In genomic region chr8:94473431-94473830, GRCm38 (mm10) we compare ENCODE assay signal across 25 mouse cellular contexts.
"Had no signal": no experiment of that assay in that cellular context is flagged by ENCODE, and none has a peak within 500 bp of the region (broad histone marks: within the 10 kb centered on the region; RNA-seq: fewer than 3 reads in every experiment).

No protein-coding gene starts in this region.

- DNase-seq: cerebellum, adult 2 months; cerebellum, adult 8-10 months; cerebellum, adult 9-10 months; cerebellum, adult 9-11 months; cerebellum, postnatal 14 days; cerebellum, postnatal 25 days; cerebellum, postnatal 36 days; embryo, embryonic 11 days; forebrain, postnatal 0 days; gastrocnemius, adult 2 months; gastrocnemius, postnatal 10 days; gastrocnemius, postnatal 14 days; gastrocnemius, postnatal 25 days; gastrocnemius, postnatal 36 days; heart, adult 18-20 months; heart, adult 2 months had no signal

- H3K27ac ChIP-seq: embryonic facial prominence, embryonic 12.5 days; embryonic facial prominence, embryonic 13.5 days; forebrain, embryonic 10.5 days; forebrain, embryonic 12.5 days; forebrain, embryonic 13.5 days; forebrain, embryonic 15.5 days; gastrocnemius, adult 2 months; heart, adult 2 months had no signal

- H3K4me3 ChIP-seq: embryonic facial prominence, embryonic 12.5 days; embryonic facial prominence, embryonic 13.5 days; erythroblast, embryonic 14.5 days; forebrain, embryonic 10.5 days; forebrain, embryonic 12.5 days; forebrain, embryonic 13.5 days; forebrain, embryonic 15.5 days; gastrocnemius, adult 2 months; heart, adult 2 months had no signal

- H3K4me1 ChIP-seq: embryonic facial prominence, embryonic 12.5 days; embryonic facial prominence, embryonic 13.5 days; forebrain, embryonic 10.5 days; forebrain, embryonic 12.5 days; forebrain, embryonic 13.5 days; forebrain, embryonic 15.5 days had no signal

- H3K9me3 ChIP-seq: embryonic facial prominence, embryonic 12.5 days; embryonic facial prominence, embryonic 13.5 days; forebrain, embryonic 10.5 days; forebrain, embryonic 12.5 days; forebrain, embryonic 13.5 days; forebrain, embryonic 15.5 days had no signal

- H3K27me3 ChIP-seq: embryonic facial prominence, embryonic 12.5 days; forebrain, embryonic 13.5 days; forebrain, embryonic 15.5 days had no signal

- H3K9ac ChIP-seq: embryonic facial prominence, embryonic 12.5 days; embryonic facial prominence, embryonic 13.5 days; forebrain, embryonic 12.5 days; forebrain, embryonic 13.5 days; forebrain, embryonic 15.5 days; forebrain, postnatal 0 days had no signal

- H3K4me2 ChIP-seq: embryonic facial prominence, embryonic 12.5 days; embryonic facial prominence, embryonic 13.5 days; forebrain, embryonic 12.5 days; forebrain, embryonic 13.5 days; forebrain, embryonic 15.5 days had no signal

- ATAC-seq: forebrain, embryonic 13.5 days; forebrain, embryonic 14.5 days; forebrain, embryonic 15.5 days; forebrain, embryonic 16.5 days; forebrain, postnatal 0 days had no signal

- H3K36me3 ChIP-seq: embryonic facial prominence, embryonic 12.5 days; embryonic facial prominence, embryonic 13.5 days; forebrain, embryonic 10.5 days; forebrain, embryonic 12.5 days; forebrain, embryonic 15.5 days had no signal
